Mouse (Mus musculus) hindbrain, embryonic 14.5 days (tissue): ENCODE measurements around the gene Spp2. TPM values are rescaled to one million over a fixed set of nuclear protein-coding genes. Genes with fewer than 3 reads are reported as not detected.

ENCODE experiments used
- ATAC-seq: fragments of 200-750 bp; cut with Nextera tagmentation; 2 replicates; pipeline ENCODE4 v1.8.0; 2017; ENCODE audit warnings: moderate number of reproducible peaks, mild to moderate bottlenecking, moderate TSS enrichment, moderate library complexity; ENCODE audit not compliant: low FRiP score
- DNase-seq: peaks from one replicate; pipeline ENCODE4 v3.0.0-alpha.2; 2015; ENCODE audit warnings: low spot score
- H3K27ac ChIP-seq: fragments of 300-500 bp; sonication (generic); 2 replicates; pipeline ENCODE4 v1.5.1; 2014; ENCODE audit warnings: mild to moderate bottlenecking, moderate library complexity
- H3K27me3 ChIP-seq: fragments of 300-500 bp; sonication (generic); 2 replicates; pipeline ENCODE4 v1.6.1; 2014; ENCODE audit warnings: mild to moderate bottlenecking, low read length, mixed read lengths; ENCODE audit not compliant: control insufficient read depth, insufficient read depth
- H3K36me3 ChIP-seq: fragments of 300-500 bp; sonication (generic); replicated peaks from 2 replicates; pipeline ENCODE4 v1.6.1; 2014; ENCODE audit not compliant: control insufficient read depth, insufficient read depth
- H3K4me1 ChIP-seq: fragments of 300-500 bp; sonication (generic); replicated peaks from 2 replicates; pipeline ENCODE4 v1.6.1; 2014; ENCODE audit warnings: antibody characterized with exemption, low read length, mixed read lengths; ENCODE audit not compliant: control insufficient read depth, insufficient read depth
- H3K4me2 ChIP-seq: fragments of 300-500 bp; sonication (generic); replicated peaks from 2 replicates; pipeline ENCODE4 v1.6.1; 2014; ENCODE audit warnings: mild to moderate bottlenecking, moderate library complexity
- H3K4me3 ChIP-seq: fragments of 300-500 bp; sonication (generic); replicated peaks from 2 replicates; pipeline ENCODE4 v1.5.1; 2014; ENCODE audit warnings: mild to moderate bottlenecking, low read length
- H3K9ac ChIP-seq: fragments of 300-500 bp; sonication (generic); 2 replicates; pipeline ENCODE4 v1.6.1; 2014
- H3K9me3 ChIP-seq: fragments of 300-500 bp; sonication (generic); 2 replicates; pipeline ENCODE4 v1.6.1; 2016; ENCODE audit warnings: low read length; ENCODE audit not compliant: control insufficient read depth
- WGBS: fragments of 180-500 bp; shearing (Covaris S2); extraction: QIAGEN DNeasy Blood & Tissue Kit; methylation state at CpG from one replicate; pipeline ENCODE4 v1.1.7; 2014; 5-methylcytosine and 5-hydroxymethylcytosine counted together
- polyA plus RNA-seq: library from polyadenylated mRNA; unstranded; fragments of >200 nt; fragmentation: Nextera tagmentation; extraction: Ambion mirVana; gene quantifications from 2 replicates; pipeline ENCODE4 v1.2.1, GENCODE M21; 2014

Gene Spp2
- polyA plus RNA-seq, 1 experiment from 2014 or later, result 0.64 TPM

DNA sequence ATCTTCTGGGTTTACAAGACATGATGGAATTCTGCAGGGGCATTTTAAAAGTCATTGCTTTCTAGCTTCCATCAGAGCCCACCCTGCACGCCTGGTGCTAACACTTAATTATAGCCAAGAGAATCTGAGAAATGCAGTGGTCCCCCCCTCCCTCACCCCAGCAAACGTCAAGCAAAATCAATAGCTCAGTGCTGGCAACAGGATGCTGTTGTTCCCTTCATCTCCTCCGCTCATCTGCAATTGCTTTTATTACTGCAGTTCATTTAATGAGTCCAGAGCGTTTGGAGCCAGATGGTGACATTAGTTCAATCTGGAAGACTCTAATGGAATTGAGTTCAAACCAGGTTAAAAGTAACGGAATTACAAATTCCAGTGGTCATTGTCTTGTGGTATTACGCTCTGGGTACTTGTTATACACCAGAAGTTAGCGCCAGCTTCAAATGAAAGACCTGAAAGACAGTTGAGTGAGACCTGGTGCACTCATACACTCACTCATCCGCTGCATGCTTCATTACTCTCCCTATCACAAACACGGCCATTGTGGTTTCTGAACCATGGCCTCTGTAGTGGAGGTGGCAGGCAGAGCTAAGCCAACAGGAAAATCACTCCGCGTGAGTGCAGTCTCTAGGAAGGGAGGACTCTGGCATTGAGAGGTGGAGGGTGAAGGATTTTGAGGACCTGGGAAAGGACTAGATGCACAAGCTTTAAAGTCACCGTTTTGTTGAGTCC lies 519 bp upstream of the Spp2 start:
- ATAC-seq, result peak; percentile 27; the same call in 1 of the 2 replicates

DNA sequence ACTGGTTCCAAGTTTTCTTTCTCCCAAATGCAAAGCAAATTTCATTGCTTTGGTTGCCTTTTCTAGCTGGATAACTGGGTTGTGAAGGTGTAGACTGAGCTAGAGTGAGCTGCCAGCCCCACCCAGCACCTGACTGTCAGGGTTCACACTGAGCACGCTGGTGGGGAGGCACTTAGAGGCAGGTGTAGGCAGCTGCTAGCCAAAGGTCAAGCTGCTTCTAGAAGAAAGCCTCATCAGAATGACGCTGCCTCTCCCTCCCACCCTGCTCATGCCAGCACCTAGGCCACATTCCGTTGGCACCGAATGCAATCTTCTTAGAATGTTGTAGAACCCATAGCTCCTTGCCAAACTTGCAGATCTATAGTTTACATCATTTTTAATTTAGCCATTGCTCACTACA lies 1.6 kb downstream of the Spp2 start:
- Histone ChIP-seq H3K9ac (no peak overlapping the region), H3K27ac (no peak overlapping the region), H3K9me3 (no peaks in the 10 kb centered on the region), H3K27me3 (no peaks in the 10 kb centered on the region), H3K4me3 (no peak overlapping the region), H3K4me2 (no peak overlapping the region), H3K4me1 (peaks cover 25% of the 10 kb centered on the region; the same call in 1 of the 2 replicates), H3K36me3 (no peaks in the 10 kb centered on the region)
- WGBS, result 89% methylated on average over 4 of the region's 4 CpGs
- DNase-seq, result no peak
- ATAC-seq, result no peak

More for the DNA sequence above, 519 bp upstream of the Spp2 start:
- Histone ChIP-seq H3K4me2 (no peak overlapping the region), H3K9me3 (no peaks in the 10 kb centered on the region), H3K36me3 (no peaks in the 10 kb centered on the region), H3K4me3 (no peak overlapping the region), H3K27ac (peak overlapping the region; percentile 21; the same call in 1 of the 2 replicates), H3K27me3 (no peaks in the 10 kb centered on the region), H3K9ac (no peak overlapping the region), H3K4me1 (peaks cover 18% of the 10 kb centered on the region; the same call in 1 of the 2 replicates)
- no peak for DNase-seq
- WGBS, result 49% methylated on average over 12 of the region's 12 CpGs

DNA sequence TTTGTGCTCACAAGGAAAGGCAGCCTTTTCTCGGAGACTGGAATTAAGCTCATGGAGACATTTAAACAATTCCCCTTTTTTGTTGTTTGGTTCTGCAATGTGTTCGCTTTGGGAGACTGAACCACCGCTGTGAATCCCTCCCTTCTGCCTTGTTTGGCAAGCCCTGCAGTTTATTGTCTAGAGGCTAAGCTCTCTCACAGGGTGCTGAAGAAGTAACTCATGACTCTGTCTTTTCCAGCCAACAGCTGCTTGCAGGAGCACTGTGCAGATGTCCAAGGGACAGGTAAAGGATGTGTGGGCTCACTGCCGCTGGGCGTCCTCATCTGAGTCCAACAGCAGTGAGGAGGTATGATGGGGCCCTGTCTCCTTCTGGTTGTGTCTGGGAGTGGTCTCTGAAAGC lies 5.3 kb downstream of the Spp2 start:
- no peaks in the 10 kb centered on the region for H3K27me3 ChIP-seq
- ATAC-seq, result no peak
- no peak for DNase-seq
- no peak overlapping the region for H3K27ac ChIP-seq
- peaks cover 7% of the 10 kb centered on the region; the same call in 1 of the 2 replicates for H3K4me1 ChIP-seq
- H3K36me3 ChIP-seq, result no peaks in the 10 kb centered on the region
- H3K4me2 ChIP-seq, result no peak overlapping the region
- no peak overlapping the region for H3K4me3 ChIP-seq
- no peak overlapping the region for H3K9ac ChIP-seq
- no peaks in the 10 kb centered on the region for H3K9me3 ChIP-seq
- WGBS, result 47% methylated on average over 5 of the region's 5 CpGs

DNA sequence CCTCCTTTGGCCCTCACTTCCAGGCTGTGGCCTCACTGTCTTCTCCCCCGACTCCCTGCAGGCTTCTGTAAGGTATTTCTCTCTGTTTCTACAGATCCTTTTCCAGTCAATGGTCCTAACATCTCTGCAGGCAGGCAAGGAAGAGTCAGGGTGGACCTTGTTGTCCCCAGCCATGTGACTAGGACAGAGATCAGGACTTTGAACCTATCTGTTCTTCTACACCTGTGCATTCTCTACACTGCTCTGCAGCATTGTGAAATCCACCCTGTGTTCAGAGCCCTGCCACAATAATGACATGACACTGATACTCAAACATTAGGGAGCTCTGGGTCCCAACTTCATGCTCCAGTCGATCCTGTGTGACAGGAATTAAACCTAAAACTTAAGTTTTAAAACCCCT lies 12.2 kb downstream of the Spp2 start:
- no peaks in the 10 kb centered on the region for H3K27me3 ChIP-seq
- H3K9ac ChIP-seq, result no peak overlapping the region
- no peaks in the 10 kb centered on the region for H3K9me3 ChIP-seq
- H3K4me3 ChIP-seq, result no peak overlapping the region
- DNase-seq (no peak), ATAC-seq (no peak)
- no peaks in the 10 kb centered on the region for H3K36me3 ChIP-seq
- WGBS, result 81% methylated on average over 2 of the region's 2 CpGs
- no peak overlapping the region for H3K4me2 ChIP-seq
- no peaks in the 10 kb centered on the region for H3K4me1 ChIP-seq
- H3K27ac ChIP-seq, result no peak overlapping the region

DNA sequence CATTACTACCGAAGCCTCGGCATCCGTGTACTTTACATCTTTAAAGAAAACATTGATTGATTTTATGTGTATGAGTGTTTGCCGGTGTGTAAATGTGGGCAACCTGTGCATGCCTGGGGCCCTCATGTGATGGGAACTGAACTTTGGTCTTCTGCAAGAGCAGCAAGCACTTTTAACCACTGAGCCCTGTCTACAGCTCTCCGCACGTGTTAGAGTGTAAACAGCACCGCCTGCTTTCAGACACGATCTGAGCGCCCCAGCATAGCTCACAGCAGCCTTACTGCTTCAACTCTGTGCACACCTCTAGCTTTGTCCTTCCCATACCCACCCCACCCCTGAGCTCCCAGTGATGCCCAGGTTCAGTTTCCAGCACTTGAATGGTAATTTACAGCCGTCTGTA lies 15.3 kb downstream of the Spp2 start:
- Histone ChIP-seq H3K36me3 (no peaks in the 10 kb centered on the region), H3K27ac (no peak overlapping the region), H3K4me1 (no peaks in the 10 kb centered on the region), H3K4me3 (no peak overlapping the region), H3K4me2 (no peak overlapping the region), H3K9me3 (no peaks in the 10 kb centered on the region), H3K27me3 (no peaks in the 10 kb centered on the region), H3K9ac (no peak overlapping the region)
- WGBS, result 86% methylated on average over 10 of the region's 10 CpGs
- DNase-seq, result no peak
- no peak for ATAC-seq

DNA sequence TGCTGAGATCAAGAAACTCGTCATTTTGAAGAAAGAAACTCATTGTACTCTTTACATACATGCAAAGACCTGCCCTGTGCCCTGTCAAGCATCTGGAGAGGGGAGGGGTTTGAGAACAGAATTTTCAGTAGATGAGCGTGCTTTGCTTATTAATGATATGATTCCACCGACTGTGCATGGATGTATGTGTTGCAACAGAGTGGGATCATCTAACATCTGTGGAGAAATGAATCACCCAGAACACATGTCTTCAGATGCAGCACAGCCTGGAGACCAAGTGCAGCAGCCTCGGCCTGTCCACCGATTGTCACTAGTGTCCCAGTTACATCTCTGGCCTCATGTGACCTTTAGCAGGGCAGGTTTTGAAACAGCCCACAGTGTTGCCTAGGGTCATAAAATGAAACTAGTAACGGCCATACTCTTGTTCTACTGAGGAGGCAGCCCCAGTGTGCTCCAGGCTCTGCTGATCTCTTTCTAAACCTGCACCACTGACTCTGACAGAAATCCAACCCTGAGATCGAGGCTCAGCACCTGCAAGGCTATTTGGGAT lies 16.2 kb downstream of the Spp2 start:
- Histone ChIP-seq H3K9me3 (no peaks in the 10 kb centered on the region), H3K27me3 (no peaks in the 10 kb centered on the region), H3K36me3 (no peaks in the 10 kb centered on the region), H3K9ac (no peak overlapping the region), H3K4me3 (no peak overlapping the region), H3K4me2 (no peak overlapping the region), H3K4me1 (no peaks in the 10 kb centered on the region), H3K27ac (no peak overlapping the region)
- WGBS, result 75% methylated on average over 7 of the region's 7 CpGs
- DNase-seq (no peak), ATAC-seq (no peak)

DNA sequence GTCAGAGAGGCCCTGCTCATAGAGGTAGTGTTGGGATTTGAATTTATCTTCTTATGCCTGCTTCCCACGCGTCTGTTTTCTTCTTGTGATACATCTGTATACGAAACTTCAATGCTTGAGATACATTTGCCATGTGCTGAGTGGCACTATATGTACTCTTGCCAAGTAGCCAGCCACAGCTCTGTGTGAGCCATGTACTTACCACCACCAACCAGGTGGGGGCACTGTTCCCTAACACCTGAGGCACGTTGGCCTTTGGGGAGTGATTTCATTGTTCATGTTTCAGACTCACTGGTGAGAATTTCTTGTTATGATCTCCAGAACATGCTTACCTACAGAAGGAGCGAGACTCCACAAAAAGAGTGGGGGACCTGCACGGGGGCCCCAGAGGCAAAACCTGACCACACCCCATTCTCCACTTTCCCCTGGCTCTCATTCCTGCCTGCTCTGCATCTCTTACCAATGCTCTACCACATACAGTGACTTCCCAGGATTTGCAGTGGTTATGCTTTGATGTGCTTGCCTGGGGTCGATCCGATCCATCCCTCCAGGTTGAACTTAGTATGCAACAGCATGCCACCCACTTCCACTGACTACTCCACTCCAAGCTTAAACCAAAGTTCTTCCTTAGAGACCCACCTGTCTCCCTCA lies 18.0 kb downstream of the Spp2 start:
- no peak overlapping the region; the same call in 1 of the 2 replicates for H3K4me2 ChIP-seq
- no peaks in the 10 kb centered on the region for H3K9me3 ChIP-seq
- H3K4me3 ChIP-seq, result no peak overlapping the region
- DNase-seq, result peak; percentile 91
- 26% methylated on average over 8 of the region's 8 CpGs for WGBS
- H3K9ac ChIP-seq, result no peak overlapping the region
- no peaks in the 10 kb centered on the region for H3K36me3 ChIP-seq
- peaks cover 6% of the 10 kb centered on the region for H3K4me1 ChIP-seq
- ATAC-seq, result peak; percentile 77; the same call in 1 of the 2 replicates
- no peaks in the 10 kb centered on the region for H3K27me3 ChIP-seq
- H3K27ac ChIP-seq, result no peak overlapping the region

DNA sequence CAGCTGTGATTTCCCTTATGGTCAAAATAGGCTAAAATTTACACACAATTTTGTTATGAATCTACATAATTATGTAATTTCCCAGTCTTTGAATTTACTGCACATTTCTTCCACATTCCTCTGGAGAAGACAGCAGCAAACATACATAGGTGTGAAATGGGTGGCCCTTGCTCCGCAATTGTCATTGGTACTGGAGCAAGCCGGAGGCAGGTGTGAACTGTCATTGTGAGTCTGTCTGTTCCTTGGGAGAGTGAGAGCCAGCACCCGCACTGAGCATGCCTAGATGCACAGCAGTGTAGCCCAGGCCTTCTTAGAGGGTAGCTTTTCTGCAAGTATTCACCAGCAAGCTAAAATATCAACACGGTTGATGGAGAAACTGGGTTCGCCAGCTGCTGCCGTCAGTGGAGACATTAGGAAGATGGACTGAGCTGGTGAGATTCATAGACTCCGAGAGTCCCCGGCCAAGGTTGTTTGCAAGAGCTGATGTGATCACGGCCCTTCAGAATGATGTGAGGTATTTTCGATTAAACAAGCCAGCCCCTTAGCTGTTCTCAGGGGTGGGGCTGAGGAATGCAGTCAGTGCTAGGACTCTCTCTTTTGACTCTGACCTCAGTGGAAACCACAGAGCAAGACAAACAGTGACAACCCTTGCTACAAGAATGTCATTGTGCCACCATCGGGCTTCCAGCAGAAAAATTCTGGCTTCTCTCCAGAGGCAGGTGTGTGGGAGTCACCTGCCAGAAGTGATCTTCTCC lies 21.4 kb downstream of the Spp2 start:
- no peak overlapping the region for H3K4me3 ChIP-seq
- no peak overlapping the region for H3K4me2 ChIP-seq
- 83% methylated on average over 11 of the region's 11 CpGs for WGBS
- DNase-seq (no peak), ATAC-seq (no peak)
- no peaks in the 10 kb centered on the region for H3K36me3 ChIP-seq
- no peak overlapping the region for H3K27ac ChIP-seq
- H3K4me1 ChIP-seq, result peaks cover 7% of the 10 kb centered on the region
- no peak overlapping the region for H3K9ac ChIP-seq
- no peaks in the 10 kb centered on the region for H3K27me3 ChIP-seq
- no peaks in the 10 kb centered on the region for H3K9me3 ChIP-seq

DNA sequence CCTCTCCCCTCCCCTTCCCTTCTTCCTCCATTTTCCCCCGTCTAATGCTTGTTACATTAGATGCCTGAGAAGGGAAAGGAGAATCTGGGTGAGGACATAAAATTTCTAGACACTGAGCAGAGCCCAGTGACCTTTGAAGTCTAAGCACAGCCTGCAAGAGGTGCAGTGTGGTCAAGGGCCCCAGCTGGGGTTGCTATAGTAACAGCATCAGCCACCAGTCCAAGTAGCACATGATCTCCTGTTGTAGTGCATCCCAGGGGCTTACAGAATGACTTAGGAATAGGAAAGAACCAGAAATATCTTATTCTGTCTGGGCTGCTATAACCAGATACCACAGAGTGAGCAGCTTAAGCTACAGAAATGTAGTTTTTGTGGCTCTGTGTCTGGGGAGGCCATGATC lies 22.7 kb downstream of the Spp2 start:
- H3K36me3 ChIP-seq, result no peaks in the 10 kb centered on the region
- H3K4me1 ChIP-seq, result peaks cover 7% of the 10 kb centered on the region
- 13% methylated on average over 1 of the region's 1 CpGs for WGBS
- no peak overlapping the region for H3K9ac ChIP-seq
- no peak overlapping the region for H3K4me2 ChIP-seq
- ATAC-seq (peak; percentile 40; the same call in 1 of the 2 replicates), DNase-seq (no peak)
- no peaks in the 10 kb centered on the region for H3K9me3 ChIP-seq
- no peaks in the 10 kb centered on the region for H3K27me3 ChIP-seq
- H3K27ac ChIP-seq, result no peak overlapping the region
- H3K4me3 ChIP-seq, result no peak overlapping the region
